Mouse (Mus musculus) thymus, postnatal 14 days (tissue): Measurements from ENCODE around the gene Olfr68.
"Not testable (repeated sequence)": the region's sequence is repeated elsewhere in the genome, so short reads cannot be mapped to it uniquely, and the experiment has no call there.

Experiments used
- DNase-seq: peaks from one replicate; pipeline ENCODE4 v3.0.0; 2021

Olfr68 gene

GRCm38 (mm10) chr7:103779598-103779997 lies at the start of gene Olfr68:
TSS of gene Olfr68 (minus strand) at chr7:103779698.
- no peak for DNase-seq

GRCm38 (mm10) chr7:103827808-103828207 lies 48.3 kb upstream of the Olfr68 start, which contains the start of gene Hbb-bs:
TSS of gene Hbb-bs (minus strand) at chr7:103828096.
- DNase-seq, result no peak

- not testable (repeated sequence) for DNase-seq
Observed at GRCm38 (mm10) chr7:103827139-103827538, 47.6 kb upstream of the Olfr68 start.

- DNase-seq, result no peak
Observed at GRCm38 (mm10) chr7:103826255-103826887, 46.9 kb upstream of the Olfr68 start.

GRCm38 (mm10) chr7:103825536-103826254 lies 46.2 kb upstream of the Olfr68 start:
- DNase-seq, result no peak

- no peak for DNase-seq
Observed at GRCm38 (mm10) chr7:103824597-103824996, 45.1 kb upstream of the Olfr68 start.

GRCm38 (mm10) chr7:103815085-103815484 lies 35.6 kb upstream of the Olfr68 start:
- not testable (repeated sequence) for DNase-seq

- DNase-seq, result no peak
Observed at GRCm38 (mm10) chr7:103813766-103814165, 34.3 kb upstream of the Olfr68 start, which contains the start of gene Hbb-bt. TSS of gene Hbb-bt (minus strand) at chr7:103813996.

- not testable (repeated sequence) for DNase-seq
Observed at GRCm38 (mm10) chr7:103813152-103813551, 33.7 kb upstream of the Olfr68 start.

- no peak for DNase-seq
Observed at GRCm38 (mm10) chr7:103812174-103812573, 32.7 kb upstream of the Olfr68 start.

- DNase-seq, result no peak
Observed at GRCm38 (mm10) chr7:103811223-103811845, 31.8 kb upstream of the Olfr68 start.

GRCm38 (mm10) chr7:103810746-103811145 lies 31.2 kb upstream of the Olfr68 start:
- DNase-seq, result no peak

GRCm38 (mm10) chr7:103810296-103810695 lies 30.8 kb upstream of the Olfr68 start:
- no peak for DNase-seq

- no peak for DNase-seq
Observed at GRCm38 (mm10) chr7:103809801-103810155, 30.3 kb upstream of the Olfr68 start.

- no peak for DNase-seq
Observed at GRCm38 (mm10) chr7:103808971-103809800, 29.7 kb upstream of the Olfr68 start.

GRCm38 (mm10) chr7:103808120-103808519 lies 28.6 kb upstream of the Olfr68 start:
- not testable (repeated sequence) for DNase-seq

- peak; percentile 15 for DNase-seq
Observed at GRCm38 (mm10) chr7:103806856-103807255, 27.4 kb upstream of the Olfr68 start.

- DNase-seq, result no peak
Observed at GRCm38 (mm10) chr7:103792669-103793388, 13.3 kb upstream of the Olfr68 start.

- DNase-seq, result no peak
Observed at GRCm38 (mm10) chr7:103791721-103792120, 12.2 kb upstream of the Olfr68 start, which contains the start of gene Olfr67. TSS of gene Olfr67 (minus strand) at chr7:103791821.

- DNase-seq, result not testable (repeated sequence)
Observed at GRCm38 (mm10) chr7:103777652-103778051, 1.8 kb downstream of the Olfr68 start.

- no peak for DNase-seq
Observed at GRCm38 (mm10) chr7:103771494-103771893, 8.0 kb downstream of the Olfr68 start, which contains the start of gene Olfr69. TSS of gene Olfr69 (minus strand) at chr7:103771594.

- not testable (repeated sequence) for DNase-seq
Observed at GRCm38 (mm10) chr7:103767687-103768086, 11.8 kb downstream of the Olfr68 start.
